Mouse (Mus musculus) heart, adult 18-20 months (tissue): ENCODE data around the gene Ppp1r14a. TPM values are rescaled to one million over a fixed set of nuclear protein-coding genes. Genes with fewer than 3 reads are reported as not detected.

Experiments used
- DNase-seq, 2 experiments: peaks; one replicate each; pipeline ENCODE4 v3.0.0; 2021 to 2022; ENCODE audit warnings: mixed read lengths in 1 of 2
- total RNA-seq, 2 experiments: library from RNA; stranded (reverse); gene quantifications; 2 replicates each; pipeline ENCODE4 v1.2.3; 2021

The Ppp1r14a gene
- total RNA-seq, 2 experiments from 2014 or later = 5.8 to 7.5 TPM

- no peak for DNase-seq
These were observed 39.9 kb downstream of the Ppp1r14a start for GRCm38 (mm10) chr7:29328984-29329383.

- no peak for DNase-seq
These were observed 45.0 kb downstream of the Ppp1r14a start for GRCm38 (mm10) chr7:29334156-29334555.

GRCm38 (mm10) chr7:29335276-29335675, 46.2 kb downstream of the Ppp1r14a start:
- DNase-seq = no peak

GRCm38 (mm10) chr7:29335841-29336671, 46.9 kb downstream of the Ppp1r14a start:
- no peak for DNase-seq

- DNase-seq = no peak
These were observed 47.7 kb downstream of the Ppp1r14a start for GRCm38 (mm10) chr7:29336795-29337319.

GRCm38 (mm10) chr7:29337766-29338165, 48.7 kb downstream of the Ppp1r14a start:
- no peak for DNase-seq

GRCm38 (mm10) chr7:29338351-29338919, 49.3 kb downstream of the Ppp1r14a start:
- DNase-seq = no peak

- no peak for DNase-seq
These were observed 50.0 kb downstream of the Ppp1r14a start for GRCm38 (mm10) chr7:29338984-29339679.

- no peak for DNase-seq
These were observed 51.1 kb downstream of the Ppp1r14a start for GRCm38 (mm10) chr7:29340247-29340646.

GRCm38 (mm10) chr7:29340838-29341237, 51.7 kb downstream of the Ppp1r14a start:
- DNase-seq = no peak

GRCm38 (mm10) chr7:29341722-29342121, 52.6 kb downstream of the Ppp1r14a start:
- DNase-seq = no peak

- DNase-seq = no peak
These were observed 53.5 kb downstream of the Ppp1r14a start for GRCm38 (mm10) chr7:29342489-29343092.

Other genes starting within 250 kb of the Ppp1r14a start
- under 1 TPM; 0.07 to 0.13 TPM for gene Ryr1, start 164.1 kb upstream of the Ppp1r14a start, total RNA-seq
- gene Rasgrp4, start 154.5 kb upstream of the Ppp1r14a start, total RNA-seq = 1 to 10 TPM in 1 of 2 experiments, under 1 TPM in 1; 0.92 to 1.1 TPM
- 10 to 100 TPM; 10.4 to 12.1 TPM for gene Fam98c, start 133.1 kb upstream of the Ppp1r14a start, total RNA-seq
- gene Ggn, start 119.1 kb upstream of the Ppp1r14a start, total RNA-seq = under 1 TPM; 0.25 to 0.28 TPM
- gene Spred3, start 118.9 kb upstream of the Ppp1r14a start, total RNA-seq = under 1 TPM; 0.60 to 0.77 TPM
- 100 to 1,000 TPM; 119 to 124 TPM for gene Psmd8, start 108.6 kb upstream of the Ppp1r14a start, total RNA-seq
- gene Catsperg1, start 75.3 kb upstream of the Ppp1r14a start, total RNA-seq = under 1 TPM in 1 of 2 experiments, not detected in 1; 0.89 TPM
- gene Kcnk6, start 56.8 kb upstream of the Ppp1r14a start, total RNA-seq = 1 to 10 TPM; 2.7 to 2.9 TPM
- gene Yif1b, start 51.0 kb upstream of the Ppp1r14a start, total RNA-seq = 10 to 100 TPM; 66.3 to 69.2 TPM
- gene 2200002D01Rik, start 40.8 kb upstream of the Ppp1r14a start, total RNA-seq = 1 to 10 TPM in 1 of 2 experiments, under 1 TPM in 1; 0.77 to 1.6 TPM
- 10 to 100 TPM; 45.7 to 53.8 TPM for gene Spint2, start 7.4 kb upstream of the Ppp1r14a start, total RNA-seq
- 1 to 10 TPM in 1 of 2 experiments, under 1 TPM in 1; 0.47 to 1.1 TPM for gene Dpf1, start 14.6 kb downstream of the Ppp1r14a start, total RNA-seq
- 10 to 100 TPM in 1 of 2 experiments, 1 to 10 TPM in 1; 9.6 to 11.1 TPM for gene Sipa1l3, start 229.3 kb downstream of the Ppp1r14a start, total RNA-seq